Mouse (Mus musculus) heart, embryonic 15.5 days (tissue): ENCODE measurements at regions not wholly inside any gene's neighbourhood (a gene's known extent, or its start where the extent isn't known, plus 50 kb on each side); places are given as distances from the start of the nearest gene placed in this dataset.
A peak's percentile ranks its signal among the peaks of the same experiment; 100 is the strongest.

ENCODE experiments used
- ATAC-seq: fragments of 200-750 bp; cut with Nextera tagmentation; replicated peaks from 2 replicates; pipeline ENCODE4 v1.8.0; 2017; ENCODE audit warnings: low read depth, moderate TSS enrichment; ENCODE audit not compliant: insufficient number of reproducible peaks, insufficient read depth, low FRiP score
- H3K27ac ChIP-seq: fragments of 300-500 bp; sonication (generic); 2 replicates; pipeline ENCODE4 v1.5.1; 2015; ENCODE audit warnings: mild to moderate bottlenecking, inconsistent platforms
- H3K27me3 ChIP-seq: fragments of 300-500 bp; sonication (generic); 2 replicates; pipeline ENCODE4 v1.6.1; 2015; ENCODE audit warnings: inconsistent platforms
- H3K36me3 ChIP-seq: fragments of 300-500 bp; sonication (generic); 2 replicates; pipeline ENCODE4 v1.6.1; 2015; ENCODE audit warnings: mild to moderate bottlenecking, inconsistent platforms
- H3K4me1 ChIP-seq: fragments of 300-500 bp; sonication (generic); replicated peaks from 2 replicates; pipeline ENCODE4 v1.6.1; 2015; ENCODE audit warnings: inconsistent platforms
- H3K4me2 ChIP-seq: fragments of 300-500 bp; sonication (generic); 2 replicates; pipeline ENCODE4 v1.6.1; 2015; ENCODE audit warnings: inconsistent platforms, mild to moderate bottlenecking, moderate library complexity
- H3K4me3 ChIP-seq: fragments of 300-500 bp; sonication (generic); 2 replicates; pipeline ENCODE4 v1.5.1; 2015; ENCODE audit warnings: mild to moderate bottlenecking, inconsistent platforms
- H3K9ac ChIP-seq: fragments of 300-500 bp; sonication (generic); 2 replicates; pipeline ENCODE4 v1.6.1; 2015; ENCODE audit warnings: mild to moderate bottlenecking, inconsistent platforms
- H3K9me3 ChIP-seq: fragments of 300-500 bp; sonication (generic); replicated peaks from 2 replicates; pipeline ENCODE4 v1.6.1; 2016; ENCODE audit warnings: inconsistent platforms
- WGBS: fragments of 180-500 bp; shearing (Covaris S2); methylation state at CpG from one replicate; pipeline ENCODE4 v1.1.7; 2015; ENCODE audit warnings: mixed read lengths; 5-methylcytosine and 5-hydroxymethylcytosine counted together

GRCm38 (mm10) chr8:89289017-89289416 is 245.1 kb upstream of the Sall1 start:
- no peak for ATAC-seq
- Histone ChIP-seq H3K36me3 (no peaks in the 10 kb centered on the region), H3K9ac (no peak overlapping the region), H3K9me3 (no peaks in the 10 kb centered on the region), H3K27me3 (no peaks in the 10 kb centered on the region), H3K4me2 (no peak overlapping the region), H3K4me1 (no peaks in the 10 kb centered on the region), H3K4me3 (no peak overlapping the region), H3K27ac (no peak overlapping the region)
- WGBS = 25% methylated on average over 5 of the region's 5 CpGs

GRCm38 (mm10) chr8:89284871-89285564 is 241.1 kb upstream of the Sall1 start:
- H3K4me2 ChIP-seq = no peak overlapping the region
- ATAC-seq = no peak
- 84% methylated on average over 14 of the region's 14 CpGs for WGBS
- H3K9ac ChIP-seq = no peak overlapping the region
- no peak overlapping the region for H3K4me3 ChIP-seq
- no peaks in the 10 kb centered on the region for H3K9me3 ChIP-seq
- no peaks in the 10 kb centered on the region for H3K36me3 ChIP-seq
- H3K27me3 ChIP-seq = no peaks in the 10 kb centered on the region
- no peak overlapping the region for H3K27ac ChIP-seq
- no peaks in the 10 kb centered on the region for H3K4me1 ChIP-seq

- Histone ChIP-seq H3K9me3 (no peaks in the 10 kb centered on the region), H3K27ac (no peak overlapping the region), H3K27me3 (no peaks in the 10 kb centered on the region), H3K36me3 (no peaks in the 10 kb centered on the region), H3K9ac (no peak overlapping the region), H3K4me1 (no peaks in the 10 kb centered on the region), H3K4me2 (no peak overlapping the region), H3K4me3 (no peak overlapping the region)
- WGBS = 85% methylated on average over 17 of the region's 17 CpGs
- ATAC-seq = no peak
These were observed 239.4 kb upstream of the Sall1 start for GRCm38 (mm10) chr8:89283105-89284096.

- no peak overlapping the region for H3K9ac ChIP-seq
- H3K4me2 ChIP-seq = no peak overlapping the region
- no peak overlapping the region for H3K4me3 ChIP-seq
- no peak overlapping the region for H3K27ac ChIP-seq
- no peaks in the 10 kb centered on the region for H3K36me3 ChIP-seq
- no peaks in the 10 kb centered on the region for H3K4me1 ChIP-seq
- WGBS = 57% methylated on average over 3 of the region's 3 CpGs
- ATAC-seq = no peak
- no peaks in the 10 kb centered on the region for H3K9me3 ChIP-seq
- no peaks in the 10 kb centered on the region for H3K27me3 ChIP-seq
These were observed 235.9 kb upstream of the Sall1 start for GRCm38 (mm10) chr8:89279844-89280243.

GRCm38 (mm10) chr8:89279142-89279541 is 235.2 kb upstream of the Sall1 start:
- no peaks in the 10 kb centered on the region for H3K36me3 ChIP-seq
- ATAC-seq = no peak
- H3K4me3 ChIP-seq = no peak overlapping the region
- no peak overlapping the region for H3K9ac ChIP-seq
- H3K4me1 ChIP-seq = no peaks in the 10 kb centered on the region
- 72% methylated on average over 6 of the region's 6 CpGs for WGBS
- no peaks in the 10 kb centered on the region for H3K27me3 ChIP-seq
- no peak overlapping the region for H3K4me2 ChIP-seq
- no peaks in the 10 kb centered on the region for H3K9me3 ChIP-seq
- no peak overlapping the region for H3K27ac ChIP-seq

- Histone ChIP-seq H3K9me3 (no peaks in the 10 kb centered on the region), H3K36me3 (no peaks in the 10 kb centered on the region), H3K4me2 (no peak overlapping the region), H3K27ac (no peak overlapping the region), H3K9ac (no peak overlapping the region), H3K27me3 (peaks cover 25% of the 10 kb centered on the region), H3K4me3 (no peak overlapping the region), H3K4me1 (peaks cover 3% of the 10 kb centered on the region; the same call in 1 of the 2 replicates)
- no peak for ATAC-seq
- WGBS = 64% methylated on average over 4 of the region's 4 CpGs
These were observed 229.3 kb upstream of the Sall1 start for GRCm38 (mm10) chr8:89273276-89273675.

GRCm38 (mm10) chr8:89272381-89272815 is 228.4 kb upstream of the Sall1 start:
- Histone ChIP-seq H3K27me3 (peaks cover 25% of the 10 kb centered on the region), H3K4me2 (peak overlapping the region; percentile 75), H3K4me3 (peak overlapping the region; percentile 45), H3K4me1 (peaks cover 3% of the 10 kb centered on the region; the same call in 1 of the 2 replicates), H3K27ac (no peak overlapping the region), H3K9me3 (no peaks in the 10 kb centered on the region), H3K9ac (peak overlapping the region; percentile 36), H3K36me3 (no peaks in the 10 kb centered on the region)
- ATAC-seq = no peak
- WGBS = under 1% methylated on average over 28 of the region's 28 CpGs

- Histone ChIP-seq H3K9ac (peak overlapping the region; percentile 36; the same call in 1 of the 2 replicates), H3K4me2 (peak overlapping the region; percentile 75), H3K27me3 (peaks cover 25% of the 10 kb centered on the region), H3K9me3 (no peaks in the 10 kb centered on the region), H3K4me3 (peak overlapping the region; percentile 45), H3K27ac (no peak overlapping the region), H3K4me1 (peaks cover 3% of the 10 kb centered on the region; the same call in 1 of the 2 replicates), H3K36me3 (no peaks in the 10 kb centered on the region)
- WGBS = 24% methylated on average over 22 of the region's 22 CpGs
- no peak for ATAC-seq
These were observed 227.7 kb upstream of the Sall1 start for GRCm38 (mm10) chr8:89271381-89272355.

GRCm38 (mm10) chr8:89270001-89270400 is 226.0 kb upstream of the Sall1 start:
- no peak overlapping the region for H3K4me3 ChIP-seq
- peaks cover 3% of the 10 kb centered on the region; the same call in 1 of the 2 replicates for H3K4me1 ChIP-seq
- H3K36me3 ChIP-seq = no peaks in the 10 kb centered on the region
- peaks cover 25% of the 10 kb centered on the region for H3K27me3 ChIP-seq
- H3K9me3 ChIP-seq = no peaks in the 10 kb centered on the region
- H3K4me2 ChIP-seq = no peak overlapping the region
- H3K27ac ChIP-seq = no peak overlapping the region
- H3K9ac ChIP-seq = no peak overlapping the region
- 39% methylated on average over 1 of the region's 1 CpGs for WGBS
- ATAC-seq = no peak

- Histone ChIP-seq H3K4me3 (no peak overlapping the region), H3K27ac (no peak overlapping the region), H3K4me1 (no peaks in the 10 kb centered on the region), H3K9me3 (no peaks in the 10 kb centered on the region), H3K4me2 (no peak overlapping the region), H3K36me3 (no peaks in the 10 kb centered on the region), H3K9ac (no peak overlapping the region), H3K27me3 (no peaks in the 10 kb centered on the region)
- 63% methylated on average over 15 of the region's 15 CpGs for WGBS
- ATAC-seq = no peak
These were observed 217.3 kb upstream of the Sall1 start for GRCm38 (mm10) chr8:89261163-89261812.
